Mouse (Mus musculus): ENCODE results near the gene Ovch2.
"Not testable (repeated sequence)": the region's sequence is repeated elsewhere in the genome, so short reads cannot be mapped to it uniquely, and the experiment has no call there.

Gene Ovch2

GRCm38 (mm10) chr7:107801108-107801507, at the start of gene Ovch2:
TSS of gene Ovch2 (minus strand) at chr7:107801208.
- DNase-seq (ENCODE audit: low spot score) = no peak

DNA sequence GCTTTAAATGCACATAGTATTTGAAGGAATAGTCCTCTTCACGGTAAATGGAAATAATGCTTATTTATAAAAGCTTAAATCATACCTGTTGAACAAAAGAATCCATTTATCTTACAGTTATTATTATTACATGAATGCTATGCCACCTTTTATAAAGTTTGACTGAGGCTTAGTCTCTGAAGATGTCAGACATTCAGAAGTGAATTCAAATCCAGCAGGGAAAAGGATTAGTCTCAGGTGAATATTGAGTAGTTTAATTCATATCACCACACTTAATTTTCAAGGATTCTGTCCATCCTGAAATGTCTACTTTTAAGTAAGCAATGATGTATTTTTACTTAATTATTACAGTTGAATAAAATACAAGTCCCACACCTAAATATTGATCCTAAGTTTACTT, 46.4 kb upstream of the Ovch2 start, which contains the start of gene Olfr470:
TSS of gene Olfr470 (minus strand) at position 101 of the 400 bp plus-strand sequence.
- DNase-seq (ENCODE audit: low spot score) = not testable (repeated sequence)

GRCm38 (mm10) chr7:107841719-107842118, 40.7 kb upstream of the Ovch2 start:
- no peak for DNase-seq (ENCODE audit: low spot score)

DNA sequence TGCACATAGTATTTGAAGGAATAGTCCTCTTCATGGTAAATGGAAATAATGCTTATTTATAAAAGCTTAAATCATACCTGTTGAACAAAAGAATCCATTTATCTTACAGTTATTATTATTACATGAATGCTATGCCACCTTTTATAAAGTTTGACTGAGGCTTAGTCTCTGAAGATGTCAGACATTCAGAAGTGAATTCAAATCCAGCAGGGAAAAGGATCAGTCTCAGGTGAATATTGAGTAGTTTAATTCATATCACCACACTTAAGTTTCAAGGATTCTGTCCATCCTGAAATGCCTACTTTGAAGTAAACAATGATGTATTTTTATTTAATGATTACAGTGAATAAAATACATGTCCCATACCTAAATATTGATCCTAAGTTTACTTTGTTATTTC, 24.4 kb upstream of the Ovch2 start, which contains the start of gene Olfr469:
TSS of gene Olfr469 (minus strand) at position 101 of the 400 bp plus-strand sequence.
- not testable (repeated sequence) for DNase-seq (ENCODE audit: low spot score)

DNA sequence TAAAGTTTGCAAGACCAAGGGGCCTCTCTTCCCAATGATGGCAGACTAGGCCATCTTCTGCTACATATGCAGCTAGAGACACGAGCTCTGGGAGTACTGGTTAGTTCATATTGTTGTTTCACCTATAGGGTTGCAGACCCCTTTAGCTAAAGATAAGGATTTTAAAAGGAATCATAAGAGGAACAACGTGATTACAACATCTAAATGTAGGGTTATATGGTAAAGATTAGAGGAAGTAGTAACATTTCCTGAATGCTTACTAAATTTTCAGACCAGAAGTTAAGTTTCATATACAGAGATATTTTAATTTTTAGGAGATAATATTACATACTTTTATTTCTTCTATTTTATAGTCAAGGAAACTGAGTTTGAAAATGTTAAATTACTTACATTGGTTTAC, 22.9 kb upstream of the Ovch2 start:
- DNase-seq (ENCODE audit: low spot score) = not testable (repeated sequence)

DNA sequence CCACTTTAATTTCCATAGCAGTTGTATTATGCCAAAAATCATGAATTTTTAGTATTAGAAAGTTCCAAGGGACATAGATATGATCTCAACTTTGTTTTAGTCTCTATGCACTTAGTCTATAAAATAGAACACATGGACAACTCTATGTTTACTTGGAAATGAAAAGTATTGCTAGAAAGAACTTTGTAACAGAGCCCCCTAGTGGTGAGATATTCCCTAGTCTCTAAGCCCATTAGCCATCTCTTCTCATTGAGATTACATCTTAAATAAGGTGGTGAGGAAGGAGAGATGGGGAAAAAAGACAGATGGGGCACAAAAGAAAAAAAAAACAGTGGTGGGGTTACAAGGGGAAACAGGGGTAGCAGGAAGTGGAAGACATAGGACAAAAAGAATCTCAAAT, 18.4 kb upstream of the Ovch2 start:
- no peak for DNase-seq (ENCODE audit: low spot score)

GRCm38 (mm10) chr7:107811963-107812362, 11.0 kb upstream of the Ovch2 start, which contains the start of gene Olfr467:
TSS of gene Olfr467 (plus strand) at chr7:107812263.
- DNase-seq (ENCODE audit: low spot score) = no peak

DNA sequence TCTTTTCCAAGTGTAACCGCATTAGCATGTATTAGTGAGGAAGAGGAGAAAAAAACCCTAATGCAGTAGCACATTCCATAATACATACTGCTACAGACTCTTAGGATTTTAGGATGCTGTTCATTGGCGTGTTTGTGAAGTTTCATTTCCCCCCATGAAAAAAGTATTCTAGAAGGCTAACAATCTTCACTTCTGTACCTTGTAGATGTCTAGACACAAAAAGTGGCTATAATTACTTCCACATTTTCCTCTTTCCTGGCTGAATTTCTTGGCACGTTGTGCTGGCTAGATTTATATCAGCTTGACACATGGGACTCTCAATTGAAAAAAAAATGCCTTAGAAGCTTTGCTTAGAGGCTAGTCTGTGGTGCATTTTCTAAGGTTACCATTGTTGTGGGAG, 1.1 kb upstream of the Ovch2 start:
- DNase-seq (ENCODE audit: low spot score) = no peak

DNA sequence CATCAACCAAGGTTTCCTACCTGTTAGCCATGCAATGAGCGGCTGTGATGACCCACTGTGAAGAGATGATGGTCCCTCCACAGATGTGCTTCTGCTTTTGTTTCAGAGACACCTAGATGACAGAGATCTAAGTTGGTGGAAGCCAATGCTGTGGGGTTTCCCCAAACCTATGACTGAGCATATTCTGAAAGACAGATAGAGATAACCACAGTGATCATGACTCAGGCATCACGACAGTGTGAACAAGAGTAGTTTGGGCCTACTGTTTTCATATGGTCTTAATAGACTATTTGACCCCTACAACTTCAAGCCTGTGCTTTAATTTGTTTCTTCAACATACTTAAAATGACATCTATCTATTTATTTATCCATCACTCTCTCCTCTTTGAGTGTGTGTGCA, 4.5 kb downstream of the Ovch2 start:
- no peak for DNase-seq (ENCODE audit: low spot score)

GRCm38 (mm10) chr7:107787977-107788620, 12.9 kb downstream of the Ovch2 start:
- DNase-seq (ENCODE audit: low spot score) = peak; percentile 12

- peak; percentile 2 for DNase-seq (ENCODE audit: low spot score)
These were observed 21.4 kb downstream of the Ovch2 start for GRCm38 (mm10) chr7:107779611-107780010.

DNA sequence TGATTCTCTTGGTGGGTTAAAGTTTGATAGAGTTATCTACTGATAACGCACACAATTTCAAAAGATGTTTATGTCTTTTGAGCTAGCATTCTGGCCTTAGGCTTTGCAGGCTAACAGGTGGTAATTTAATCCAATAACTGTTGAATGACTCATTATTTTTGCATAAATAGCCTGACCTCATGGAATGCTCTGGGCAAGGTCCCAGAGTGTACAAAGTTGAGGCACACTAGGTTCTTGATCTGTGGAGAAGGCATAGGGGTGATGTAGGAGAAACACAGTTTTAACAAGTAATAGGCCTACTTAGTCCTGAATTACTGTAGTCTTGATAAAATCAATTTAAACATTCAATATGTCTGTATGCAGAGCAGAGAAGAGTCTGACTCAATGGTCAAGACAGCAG, 22.8 kb downstream of the Ovch2 start:
- no peak for DNase-seq (ENCODE audit: low spot score)

- no peak for DNase-seq (ENCODE audit: low spot score)
These were observed 30.2 kb downstream of the Ovch2 start for GRCm38 (mm10) chr7:107770812-107771211.

GRCm38 (mm10) chr7:107757308-107758151, 43.5 kb downstream of the Ovch2 start, which contains the start of gene Cyb5r2:
TSS of gene Cyb5r2 (minus strand) at chr7:107758032.
- no peak for DNase-seq (ENCODE audit: low spot score)

DNA sequence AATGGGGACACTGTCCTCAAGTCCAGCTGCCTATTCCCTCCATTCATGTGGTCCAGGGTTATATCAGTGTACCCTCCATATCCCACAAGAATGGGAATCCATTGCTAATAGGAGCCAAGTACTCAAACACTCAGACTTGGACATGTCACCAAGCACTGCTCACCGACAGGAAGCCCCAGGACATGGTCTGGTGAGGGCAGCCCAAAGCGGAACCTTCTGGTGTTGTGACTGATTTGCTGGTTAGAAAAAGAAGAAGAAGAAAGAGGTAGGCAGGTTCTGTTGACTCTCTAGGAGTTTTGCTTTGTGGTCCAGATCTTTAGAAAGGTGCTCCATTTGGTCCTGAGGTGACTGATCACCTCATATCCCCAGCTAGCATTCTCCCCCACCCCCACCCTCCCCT, 44.3 kb downstream of the Ovch2 start:
- no peak for DNase-seq (ENCODE audit: low spot score)

- DNase-seq (ENCODE audit: low spot score) = no peak
These were observed 45.1 kb downstream of the Ovch2 start for GRCm38 (mm10) chr7:107755905-107756304.

GRCm38 (mm10) chr7:107752031-107752520, 48.9 kb downstream of the Ovch2 start:
- no peak for DNase-seq (ENCODE audit: low spot score)

GRCm38 (mm10) chr7:107749721-107750120, 51.3 kb downstream of the Ovch2 start:
- no peak for DNase-seq (ENCODE audit: low spot score)

- DNase-seq (ENCODE audit: low spot score) = peak; percentile 10
These were observed 51.7 kb downstream of the Ovch2 start for GRCm38 (mm10) chr7:107749270-107749669.

- peak; percentile 2 for DNase-seq (ENCODE audit: low spot score)
These were observed 53.1 kb downstream of the Ovch2 start for GRCm38 (mm10) chr7:107747954-107748353.

- DNase-seq (ENCODE audit: low spot score) = no peak
These were observed 53.5 kb downstream of the Ovch2 start for GRCm38 (mm10) chr7:107747476-107747875.

- no peak for DNase-seq (ENCODE audit: low spot score)
These were observed 55.0 kb downstream of the Ovch2 start for GRCm38 (mm10) chr7:107746036-107746435.

DNA sequence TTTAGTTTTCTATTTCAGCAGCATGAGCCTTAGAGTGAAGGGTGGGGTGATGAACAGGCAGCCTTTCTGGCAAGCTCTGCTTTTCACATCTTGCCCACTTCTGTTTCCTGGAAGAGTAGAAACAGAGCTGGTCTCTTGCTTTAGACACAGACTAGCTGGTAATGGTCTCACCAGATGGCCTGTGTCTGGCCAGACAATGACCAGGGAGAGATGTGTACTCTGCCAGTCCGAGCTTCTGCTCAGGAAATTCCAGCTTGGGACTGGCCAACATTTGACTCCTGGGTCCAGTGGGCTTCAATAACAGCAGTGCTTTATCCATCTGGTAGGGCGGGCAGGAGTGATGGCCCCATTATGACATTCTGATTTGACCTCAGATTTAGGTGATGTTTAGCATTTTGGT, 55.9 kb downstream of the Ovch2 start:
- DNase-seq (ENCODE audit: low spot score) = no peak

Data from adipocyte (in vitro differentiated cells).